Mouse (Mus musculus): ENCODE measurements around the gene Wdr5.

Wdr5 gene

GRCm38 (mm10) chr2:27547986-27548385, 33.0 kb downstream of the Wdr5 start:
- no peak for DNase-seq (ENCODE audit: extremely low read depth, low read depth, low spot score)

- no peak for DNase-seq (ENCODE audit: extremely low read depth, low read depth, low spot score)
Observed at GRCm38 (mm10) chr2:27548664-27549369, 33.9 kb downstream of the Wdr5 start.

- DNase-seq (ENCODE audit: extremely low read depth, low read depth, low spot score), result no peak
Observed at GRCm38 (mm10) chr2:27552620-27553287, 37.8 kb downstream of the Wdr5 start.

- no peak for DNase-seq (ENCODE audit: extremely low read depth, low read depth, low spot score)
Observed at GRCm38 (mm10) chr2:27554308-27554707, 39.4 kb downstream of the Wdr5 start.

GRCm38 (mm10) chr2:27556921-27557320, 42.0 kb downstream of the Wdr5 start:
- DNase-seq (ENCODE audit: extremely low read depth, low read depth, low spot score), result no peak

- DNase-seq (ENCODE audit: extremely low read depth, low read depth, low spot score), result no peak
Observed at GRCm38 (mm10) chr2:27560708-27561123, 45.8 kb downstream of the Wdr5 start.

- DNase-seq (ENCODE audit: extremely low read depth, low read depth, low spot score), result no peak
Observed at GRCm38 (mm10) chr2:27561159-27561558, 46.2 kb downstream of the Wdr5 start.

- DNase-seq (ENCODE audit: extremely low read depth, low read depth, low spot score), result no peak
Observed at GRCm38 (mm10) chr2:27561829-27562228, 46.9 kb downstream of the Wdr5 start.

- DNase-seq (ENCODE audit: extremely low read depth, low read depth, low spot score), result no peak
Observed at GRCm38 (mm10) chr2:27563641-27564148, 48.7 kb downstream of the Wdr5 start.

- no peak for DNase-seq (ENCODE audit: extremely low read depth, low read depth, low spot score)
Observed at GRCm38 (mm10) chr2:27564694-27565093, 49.7 kb downstream of the Wdr5 start.

GRCm38 (mm10) chr2:27565316-27566103, 50.6 kb downstream of the Wdr5 start:
- no peak for DNase-seq (ENCODE audit: extremely low read depth, low read depth, low spot score)

GRCm38 (mm10) chr2:27570856-27571255, 55.9 kb downstream of the Wdr5 start:
- DNase-seq (ENCODE audit: extremely low read depth, low read depth, low spot score), result no peak

GRCm38 (mm10) chr2:27572261-27572793, 57.4 kb downstream of the Wdr5 start:
- no peak for DNase-seq (ENCODE audit: extremely low read depth, low read depth, low spot score)

GRCm38 (mm10) chr2:27572928-27573627, 58.1 kb downstream of the Wdr5 start:
- no peak for DNase-seq (ENCODE audit: extremely low read depth, low read depth, low spot score)

- DNase-seq (ENCODE audit: extremely low read depth, low read depth, low spot score), result no peak
Observed at GRCm38 (mm10) chr2:27573628-27573966, 58.6 kb downstream of the Wdr5 start.

GRCm38 (mm10) chr2:27576416-27576815, 61.5 kb downstream of the Wdr5 start:
- peak; percentile 74 for DNase-seq (ENCODE audit: extremely low read depth, low read depth, low spot score)

- no peak for DNase-seq (ENCODE audit: extremely low read depth, low read depth, low spot score)
Observed at GRCm38 (mm10) chr2:27578552-27578951, 63.6 kb downstream of the Wdr5 start.

- DNase-seq (ENCODE audit: extremely low read depth, low read depth, low spot score), result no peak
Observed at GRCm38 (mm10) chr2:27582112-27582511, 67.2 kb downstream of the Wdr5 start.

- peak; percentile 36 for DNase-seq (ENCODE audit: extremely low read depth, low read depth, low spot score)
Observed at GRCm38 (mm10) chr2:27583019-27583418, 68.1 kb downstream of the Wdr5 start.

GRCm38 (mm10) chr2:27584546-27584945, 69.6 kb downstream of the Wdr5 start:
- no peak for DNase-seq (ENCODE audit: extremely low read depth, low read depth, low spot score)

All from fat pad, adult 2 months (tissue).